Mouse (Mus musculus) G1E (cell line): ENCODE results near the gene Anapc1. TPM values are rescaled to one million over a fixed set of nuclear protein-coding genes. Genes with fewer than 3 reads are reported as not detected.

Source experiments
- ATAC-seq: 2 replicates; pipeline ENCODE4 v1.8.0; 2016; ENCODE audit warnings: mild to moderate bottlenecking; ENCODE audit not compliant: insufficient number of reproducible peaks, poor library complexity, low FRiP score, severe bottlenecking; ENCODE audit errors: extremely low read depth
- DNase-seq: peaks from one replicate; pipeline ENCODE4 v3.0.0; 2012; ENCODE audit warnings: low spot score
- H3K27me3 ChIP-seq: 2 replicates; pipeline ENCODE4 v1.6.1; 2012; ENCODE audit warnings: mild to moderate bottlenecking, low read length, inconsistent platforms; ENCODE audit not compliant: insufficient read depth
- H3K36me3 ChIP-seq: replicated peaks from 2 replicates; pipeline ENCODE3; 2012; ENCODE audit warnings: mild to moderate bottlenecking, inconsistent platforms
- H3K4me1 ChIP-seq: 2 replicates; pipeline ENCODE4 v1.6.1; 2012; ENCODE audit warnings: low read depth, low read length, inconsistent platforms, mixed read lengths; ENCODE audit not compliant: insufficient read depth
- H3K4me3 ChIP-seq: 2 replicates; pipeline ENCODE4 v1.5.1; 2012; ENCODE audit warnings: low read depth, mild to moderate bottlenecking, inconsistent platforms, low read length, moderate library complexity, mixed read lengths
- H3K9me3 ChIP-seq: replicated peaks from 2 replicates; pipeline ENCODE4 v1.6.1; 2012; ENCODE audit warnings: inconsistent platforms
- CTCF ChIP-seq: IDR thresholded peaks from 2 replicates; pipeline ENCODE4 v1.5.1; 2012; ENCODE audit warnings: low read depth, low read length, inconsistent platforms, mixed read lengths
- GATA1 ChIP-seq: IDR thresholded peaks from 2 replicates; pipeline ENCODE4 v1.6.1; 2012; ENCODE audit warnings: borderline replicate concordance, low read length, inconsistent platforms, mixed read lengths
- GATA2 ChIP-seq: IDR thresholded peaks from 2 replicates; pipeline ENCODE4 v1.6.1; 2012; ENCODE audit warnings: low read depth, low read length, inconsistent platforms, borderline replicate concordance
- POLR2AphosphoS5 ChIP-seq: IDR thresholded peaks from 2 replicates; pipeline ENCODE4 v1.6.1; 2012; ENCODE audit warnings: low read depth, low read length, inconsistent platforms; ENCODE audit not compliant: insufficient replicate concordance
- TAL1 ChIP-seq: conservative IDR thresholded peaks from 2 replicates; pipeline ENCODE4 v1.6.1; 2012; ENCODE audit warnings: low read depth, low read length, inconsistent platforms, mixed read lengths
- polyA plus RNA-seq: library from polyadenylated mRNA; stranded (reverse); fragments of >175 nt; gene quantifications from 2 replicates; pipeline ENCODE4 v1.2.3, GENCODE M21; 2012
- total RNA-seq, 2 experiments: library from RNA; stranded (forward) in 1 of 2; stranded (reverse) in 1 of 2; fragments of 200-1000 nt in 1 of 2; fragments of >200 nt in 1 of 2; fragmentation: Nextera tagmentation in 1 of 2; gene quantifications; 2 replicates each; pipeline ENCODE4 v1.2.3; 2014 to 2017

The Anapc1 gene
- total and polyA plus RNA-seq, 3 experiments: 105 to 262 (median 180) TPM

DNA sequence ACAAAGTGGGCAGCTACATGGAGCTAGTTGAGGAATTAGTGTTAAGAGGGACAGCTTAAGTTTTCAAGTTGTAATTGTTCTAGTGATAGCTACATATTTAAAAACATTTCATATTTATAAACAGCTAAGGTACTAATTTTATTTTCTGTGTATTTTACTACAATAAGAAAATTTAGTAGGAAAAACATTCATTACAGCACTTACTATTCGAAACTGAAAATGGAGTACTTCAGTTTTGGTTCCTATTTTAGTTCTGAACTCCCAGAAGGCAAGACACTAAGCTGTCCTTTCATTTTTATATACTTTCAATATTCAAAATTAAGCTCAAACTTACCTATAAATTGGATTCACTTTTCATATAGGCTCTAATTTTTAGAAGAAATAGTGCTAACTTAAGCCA, 66.6 kb downstream of the Anapc1 start:
- Histone ChIP-seq H3K4me3 (no peak overlapping the region), H3K4me1 (no peaks in the 10 kb centered on the region), H3K27me3 (no peaks in the 10 kb centered on the region), H3K9me3 (no peaks in the 10 kb centered on the region), H3K36me3 (peaks cover 93% of the 10 kb centered on the region)
- no peak for ATAC-seq
- TF ChIP-seq POLR2AphosphoS5 (no peak), TAL1 (no peak), GATA1 (no peak), GATA2 (no peak), CTCF (no peak)
- DNase-seq: no peak

GRCm38 (mm10) chr2:128615366-128615765, 71.8 kb downstream of the Anapc1 start:
- no peak overlapping the region for H3K4me3 ChIP-seq
- no peaks in the 10 kb centered on the region for H3K4me1 ChIP-seq
- no peak for ATAC-seq
- no peaks in the 10 kb centered on the region for H3K27me3 ChIP-seq
- DNase-seq: no peak
- TF ChIP-seq TAL1 (no peak), GATA2 (no peak), POLR2AphosphoS5 (no peak), CTCF (no peak), GATA1 (no peak)
- H3K36me3 ChIP-seq: peaks cover 94% of the 10 kb centered on the region
- no peaks in the 10 kb centered on the region for H3K9me3 ChIP-seq

DNA sequence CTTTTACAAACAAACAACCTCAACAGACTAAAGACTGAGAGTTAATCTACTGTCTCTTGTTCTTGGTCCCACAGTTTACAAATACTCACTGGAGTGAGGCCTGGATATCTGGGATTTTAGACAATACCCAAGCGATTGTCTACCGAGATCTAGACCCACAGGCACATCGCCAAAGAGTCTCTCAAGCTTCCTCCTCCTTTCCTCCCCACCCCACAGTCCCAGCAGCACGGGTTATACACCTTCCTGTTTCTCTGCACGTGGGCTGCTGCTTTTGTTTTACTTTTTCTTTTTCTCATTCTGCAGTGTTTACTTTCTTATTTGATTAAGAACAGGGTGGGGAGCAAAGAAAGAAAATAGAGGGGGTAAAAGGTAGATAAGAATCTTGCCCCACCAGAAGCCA, 73.8 kb downstream of the Anapc1 start:
- H3K9me3 ChIP-seq: no peaks in the 10 kb centered on the region
- ATAC-seq: no peak
- DNase-seq: no peak
- no peaks in the 10 kb centered on the region for H3K27me3 ChIP-seq
- peaks cover 89% of the 10 kb centered on the region for H3K36me3 ChIP-seq
- no peaks in the 10 kb centered on the region for H3K4me1 ChIP-seq
- H3K4me3 ChIP-seq: no peak overlapping the region
- TF ChIP-seq GATA1 (no peak), POLR2AphosphoS5 (no peak), TAL1 (no peak), CTCF (no peak), GATA2 (no peak)

- Histone ChIP-seq H3K27me3 (no peaks in the 10 kb centered on the region), H3K4me3 (no peak overlapping the region), H3K4me1 (no peaks in the 10 kb centered on the region), H3K9me3 (0 out of 2 replicates have a peak, but pooled peaks cover 3% of the 10 kb centered on the region), H3K36me3 (peaks cover 78% of the 10 kb centered on the region)
- ATAC-seq: no peak
- TF ChIP-seq POLR2AphosphoS5 (no peak), TAL1 (no peak), GATA1 (no peak)
- no peak for DNase-seq
These were observed 74.9 kb downstream of the Anapc1 start for GRCm38 (mm10) chr2:128612275-128612674.

DNA sequence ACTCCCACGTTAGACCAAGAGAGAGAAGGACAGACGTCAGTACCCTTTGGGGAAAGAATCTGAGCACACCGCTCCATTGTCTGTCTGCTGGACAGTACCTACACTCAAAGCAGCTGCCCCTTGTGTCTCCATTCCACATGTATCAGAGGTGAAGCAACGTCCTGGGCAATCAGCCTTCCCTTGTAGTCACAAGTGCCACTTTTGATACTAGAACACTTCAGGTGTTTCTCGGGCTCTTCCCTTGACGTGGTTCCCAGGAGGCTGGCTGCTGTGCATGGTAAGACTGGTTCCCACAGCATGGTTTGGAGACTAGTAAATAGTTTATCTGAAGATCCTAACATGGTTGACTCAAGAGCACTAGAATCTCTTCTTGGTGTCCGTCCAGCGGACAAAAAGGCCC, 76.0 kb downstream of the Anapc1 start:
- ATAC-seq: no peak
- H3K4me3 ChIP-seq: no peak overlapping the region
- DNase-seq: no peak
- H3K4me1 ChIP-seq: no peaks in the 10 kb centered on the region
- peaks cover 8% of the 10 kb centered on the region; the same call in 1 of the 2 replicates for H3K9me3 ChIP-seq
- H3K36me3 ChIP-seq: peaks cover 69% of the 10 kb centered on the region
- H3K27me3 ChIP-seq: no peaks in the 10 kb centered on the region
- TF ChIP-seq GATA1 (no peak), GATA2 (no peak), TAL1 (no peak), CTCF (no peak), POLR2AphosphoS5 (no peak)

DNA sequence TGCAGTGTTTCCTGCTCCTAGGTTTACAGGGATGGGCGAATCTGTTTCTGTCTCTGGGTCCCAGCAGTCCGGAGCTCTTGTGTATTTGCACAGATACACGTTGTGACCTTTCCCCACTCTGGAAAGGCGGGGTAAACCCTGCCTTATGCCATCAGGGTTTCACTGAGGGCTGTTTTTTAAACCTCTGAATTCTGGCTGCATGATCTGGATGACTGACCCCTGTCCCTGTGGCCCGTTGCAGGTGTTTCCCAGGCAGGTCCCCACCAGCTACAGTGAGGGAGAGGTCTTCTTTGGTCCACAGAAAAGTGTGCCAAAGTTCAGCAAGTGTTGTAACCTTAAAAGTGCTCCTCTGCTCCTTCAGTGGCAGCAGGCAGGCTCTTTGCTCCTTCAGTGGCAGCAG, 77.9 kb downstream of the Anapc1 start:
- no peaks in the 10 kb centered on the region for H3K4me1 ChIP-seq
- H3K36me3 ChIP-seq: peaks cover 51% of the 10 kb centered on the region
- peaks cover 14% of the 10 kb centered on the region; the same call in 1 of the 2 replicates for H3K9me3 ChIP-seq
- H3K27me3 ChIP-seq: no peaks in the 10 kb centered on the region
- ATAC-seq: no peak
- no peak for DNase-seq
- no peak overlapping the region for H3K4me3 ChIP-seq
- TF ChIP-seq POLR2AphosphoS5: no peak
- no peak for TF ChIP-seq GATA1

- TF ChIP-seq CTCF (no peak), GATA2 (no peak)
- ATAC-seq: no peak
- 0 out of 2 replicates have a peak, but pooled peaks cover 6% of the 10 kb centered on the region for H3K9me3 ChIP-seq
- no peak for DNase-seq
- no peak overlapping the region for H3K4me3 ChIP-seq
- no peaks in the 10 kb centered on the region for H3K4me1 ChIP-seq
- H3K27me3 ChIP-seq: peaks cover 13% of the 10 kb centered on the region
- H3K36me3 ChIP-seq: no peaks in the 10 kb centered on the region
These were observed 85.7 kb downstream of the Anapc1 start for GRCm38 (mm10) chr2:128601534-128601933.
